Mouse (Mus musculus): ENCODE data around the gene Zfp951. TPM values are rescaled to one million over a fixed set of nuclear protein-coding genes. Genes with fewer than 3 reads are reported as not detected.

Zfp951 gene
- total and polyA plus RNA-seq, 3 experiments: 0.27 to 1.6 (median 1.5) TPM

Other genes with a start within 250 kb of the Zfp951 start
- under 1 TPM; 0.18 to 0.23 TPM for gene Abcg3, start 122.6 kb upstream of the Zfp951 start, total RNA-seq (2021)
- gene Abcg3, start 122.6 kb upstream of the Zfp951 start, polyA plus RNA-seq (2012; rRNA removed): 0.26 and 0.27 TPM in 2 replicates